Mouse (Mus musculus) embryonic facial prominence, embryonic 13.5 days (tissue): ENCODE results near the gene Agap1. TPM values are rescaled to one million over a fixed set of nuclear protein-coding genes. Genes with fewer than 3 reads are reported as not detected.

Experiments used
- ATAC-seq: fragments of 200-750 bp; cut with Nextera tagmentation; 2 replicates; pipeline ENCODE4 v1.8.0; 2017; ENCODE audit warnings: low read depth; ENCODE audit not compliant: insufficient number of reproducible peaks, insufficient read depth, low FRiP score, low TSS enrichment
- H3K27ac ChIP-seq: fragments of 300-500 bp; sonication (generic); 2 replicates; pipeline ENCODE4 v1.5.1; 2015; ENCODE audit warnings: moderate library complexity, mild to moderate bottlenecking, inconsistent platforms
- H3K27me3 ChIP-seq: fragments of 300-500 bp; sonication (generic); 2 replicates; pipeline ENCODE4 v1.6.1; 2015; ENCODE audit warnings: mild to moderate bottlenecking, inconsistent platforms
- H3K36me3 ChIP-seq: fragments of 300-500 bp; sonication (generic); 2 replicates; pipeline ENCODE4 v1.6.1; 2015; ENCODE audit warnings: mild to moderate bottlenecking, inconsistent platforms
- H3K4me1 ChIP-seq: fragments of 300-500 bp; sonication (generic); 2 replicates; pipeline ENCODE4 v1.6.1; 2015; ENCODE audit warnings: inconsistent platforms
- H3K4me2 ChIP-seq: fragments of 300-500 bp; sonication (generic); 2 replicates; pipeline ENCODE4 v1.6.1; 2015; ENCODE audit warnings: moderate library complexity, mild to moderate bottlenecking, inconsistent platforms
- H3K4me3 ChIP-seq: fragments of 300-500 bp; sonication (generic); 2 replicates; pipeline ENCODE4 v1.5.1; 2015; ENCODE audit warnings: mild to moderate bottlenecking, inconsistent platforms
- H3K9ac ChIP-seq: fragments of 300-500 bp; sonication (generic); 2 replicates; pipeline ENCODE4 v1.6.1; 2015; ENCODE audit warnings: mild to moderate bottlenecking, inconsistent platforms
- H3K9me3 ChIP-seq: fragments of 300-500 bp; sonication (generic); 2 replicates; pipeline ENCODE4 v1.6.1; 2016; ENCODE audit warnings: inconsistent platforms
- WGBS: fragments of 180-500 bp; shearing (Covaris S2); methylation state at CpG from one replicate; pipeline ENCODE4 v1.1.7; 2015; ENCODE audit warnings: mixed read lengths; 5-methylcytosine and 5-hydroxymethylcytosine counted together
- polyA plus RNA-seq: library from polyadenylated mRNA; unstranded; fragments of >200 nt; fragmentation: Nextera tagmentation; extraction: Ambion mirVana; gene quantifications from 2 replicates; pipeline ENCODE4 v1.2.1, GENCODE M21; 2015

Agap1 gene
- polyA plus RNA-seq, 1 experiment from 2014 or later: 14.4 TPM

DNA sequence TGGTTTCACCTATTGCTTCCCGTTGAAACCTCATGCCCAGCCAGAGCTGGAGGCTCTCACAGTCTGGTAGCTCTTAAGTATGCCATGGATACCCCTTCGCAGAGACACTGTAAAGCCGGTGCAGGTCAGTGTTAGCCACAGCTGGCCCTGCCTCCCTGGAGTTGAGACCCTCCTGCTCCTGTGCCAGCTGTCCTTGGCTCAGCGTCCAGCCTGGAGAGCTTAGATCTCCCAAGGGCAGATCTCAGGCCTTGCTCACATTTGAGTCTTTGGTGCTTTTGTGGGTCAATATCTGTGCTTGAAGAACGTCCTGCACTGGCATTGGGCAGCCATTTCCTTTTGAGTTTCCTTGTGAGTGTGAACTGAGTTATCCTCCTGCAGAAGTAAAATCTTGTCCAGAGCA is 7.3 kb downstream of the Agap1 start:
- WGBS: 81% methylated on average over 5 of the region's 5 CpGs
- Histone ChIP-seq H3K27me3 (no peaks in the 10 kb centered on the region), H3K4me2 (no peak overlapping the region), H3K9me3 (0 out of 2 replicates have a peak, but pooled peaks cover 3% of the 10 kb centered on the region), H3K4me1 (peaks cover 57% of the 10 kb centered on the region), H3K27ac (no peak overlapping the region), H3K9ac (no peak overlapping the region), H3K4me3 (no peak overlapping the region), H3K36me3 (no peaks in the 10 kb centered on the region)
- no peak for ATAC-seq

DNA sequence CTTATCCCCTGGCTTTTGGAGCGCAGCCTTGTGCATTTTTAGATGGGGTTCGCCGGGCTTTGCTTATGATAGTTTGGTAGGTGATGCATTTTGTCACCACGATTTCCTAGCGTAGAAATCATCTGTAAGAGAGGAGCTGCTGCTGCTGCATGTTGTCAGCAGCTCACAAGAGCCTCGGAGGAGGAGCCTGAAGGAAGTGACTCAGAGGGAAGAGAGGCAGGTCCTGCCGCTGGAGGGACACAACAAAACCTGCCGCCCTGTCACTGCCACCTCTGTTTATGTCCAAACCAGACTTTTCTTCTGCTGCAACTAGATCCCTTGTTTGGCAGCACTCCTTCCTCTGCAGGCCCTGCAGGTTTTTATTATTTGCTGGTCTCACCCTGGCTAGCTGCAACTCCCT is 8.5 kb downstream of the Agap1 start:
- Histone ChIP-seq H3K27ac (no peak overlapping the region), H3K27me3 (no peaks in the 10 kb centered on the region), H3K36me3 (no peaks in the 10 kb centered on the region), H3K4me1 (peaks cover 62% of the 10 kb centered on the region), H3K9me3 (no peaks in the 10 kb centered on the region), H3K4me3 (no peak overlapping the region), H3K9ac (no peak overlapping the region), H3K4me2 (no peak overlapping the region)
- 38% methylated on average over 8 of the region's 8 CpGs for WGBS
- no peak for ATAC-seq

DNA sequence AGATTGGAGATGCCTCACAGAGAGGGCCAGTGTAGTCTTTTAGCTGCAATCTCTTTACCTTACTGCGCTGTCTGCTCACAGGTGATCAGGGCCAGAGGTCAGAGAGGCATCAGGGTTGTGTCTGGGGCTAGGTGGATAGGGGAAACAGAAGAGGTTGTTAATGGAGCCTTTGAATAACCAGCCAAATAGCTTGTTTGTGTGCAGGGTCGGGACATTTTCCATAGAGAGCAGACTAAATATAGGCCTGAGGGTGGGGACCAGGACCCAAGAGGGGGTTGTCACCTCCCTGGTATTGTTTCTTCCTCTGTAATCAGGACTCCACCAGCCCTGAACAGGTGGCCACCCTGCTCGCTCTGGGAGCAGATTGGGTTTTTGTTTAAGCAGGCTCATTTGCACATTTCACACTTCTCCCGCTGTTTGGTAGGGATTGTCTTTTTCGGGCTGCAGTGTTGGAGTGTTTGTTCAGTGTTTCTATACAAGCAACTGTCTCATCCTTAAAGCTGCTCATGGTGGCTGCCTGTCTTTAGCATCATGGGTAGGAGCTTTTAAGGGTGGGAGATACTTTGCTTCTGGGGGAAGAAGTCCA is 10.9 kb downstream of the Agap1 start:
- no peaks in the 10 kb centered on the region for H3K9me3 ChIP-seq
- H3K27ac ChIP-seq: no peak overlapping the region
- WGBS: 49% methylated on average over 5 of the region's 5 CpGs
- no peak overlapping the region for H3K4me2 ChIP-seq
- no peaks in the 10 kb centered on the region for H3K27me3 ChIP-seq
- no peaks in the 10 kb centered on the region for H3K36me3 ChIP-seq
- H3K4me3 ChIP-seq: no peak overlapping the region
- H3K9ac ChIP-seq: no peak overlapping the region
- no peak for ATAC-seq
- peaks cover 79% of the 10 kb centered on the region for H3K4me1 ChIP-seq

DNA sequence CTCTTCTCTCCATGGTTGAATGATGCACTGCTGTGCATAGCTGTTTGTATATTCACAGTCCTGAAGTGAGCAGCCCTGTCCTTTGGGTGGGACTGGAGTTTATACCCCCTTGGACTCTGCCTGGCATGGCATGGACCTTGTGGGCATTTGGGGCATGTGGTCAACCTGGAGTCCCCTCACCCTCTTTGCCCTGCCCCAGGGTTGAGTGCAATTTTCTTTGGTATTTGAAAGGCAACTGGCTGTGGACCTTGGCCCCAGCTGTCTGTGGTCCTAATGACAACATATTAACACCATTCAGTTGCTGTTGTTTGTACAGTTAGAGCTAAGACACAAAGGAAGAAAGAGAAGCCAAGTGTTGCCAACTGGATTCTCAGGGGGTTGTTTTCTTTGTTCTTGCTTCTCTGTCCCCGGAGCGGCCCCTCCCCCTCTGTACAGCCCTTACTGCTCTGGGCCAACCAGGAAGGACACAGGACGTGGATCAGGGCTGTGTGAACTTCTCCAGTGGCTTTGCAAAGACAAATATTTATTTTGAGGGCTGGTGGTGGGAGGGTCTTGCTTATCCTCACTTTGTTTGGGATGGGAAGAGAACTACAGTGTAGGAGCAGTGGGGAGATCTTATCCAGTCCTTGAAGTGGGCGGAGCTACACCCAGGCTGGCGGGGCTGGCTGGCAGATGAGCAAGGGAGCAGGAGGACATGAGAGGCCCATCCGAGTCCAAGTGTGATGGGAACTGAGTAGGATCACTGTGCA is 12.9 kb downstream of the Agap1 start:
- Histone ChIP-seq H3K36me3 (no peaks in the 10 kb centered on the region), H3K27me3 (no peaks in the 10 kb centered on the region), H3K4me2 (no peak overlapping the region; the same call in 1 of the 2 replicates), H3K9ac (no peak overlapping the region), H3K4me1 (peaks cover 76% of the 10 kb centered on the region), H3K27ac (peak overlapping the region; percentile 39; the same call in 1 of the 2 replicates), H3K9me3 (no peaks in the 10 kb centered on the region), H3K4me3 (no peak overlapping the region)
- ATAC-seq: peak; percentile 29; the same call in 1 of the 2 replicates
- 38% methylated on average over 6 of the region's 6 CpGs for WGBS

DNA sequence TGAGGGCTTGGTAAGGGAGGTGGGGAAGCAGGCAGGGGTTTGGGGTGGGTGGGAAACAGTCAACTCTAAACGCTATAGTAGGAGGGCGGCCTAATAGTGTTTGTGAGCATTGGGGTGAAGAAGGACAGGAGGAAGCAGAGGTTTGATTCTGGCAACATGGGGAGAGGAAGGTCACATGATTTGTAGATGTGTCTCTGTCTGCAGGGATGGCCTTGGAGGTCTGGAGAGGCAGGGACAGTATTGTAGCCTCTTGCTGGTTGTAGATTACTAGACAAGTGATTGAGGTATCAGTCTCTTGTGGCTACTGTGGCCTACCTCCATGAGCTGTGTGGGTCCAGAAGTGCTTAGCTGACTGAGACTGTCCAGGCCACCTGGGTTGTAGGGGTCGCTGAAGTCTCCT is 13.5 kb downstream of the Agap1 start:
- Histone ChIP-seq H3K36me3 (no peaks in the 10 kb centered on the region), H3K27me3 (no peaks in the 10 kb centered on the region), H3K9ac (no peak overlapping the region), H3K27ac (no peak overlapping the region; the same call in 1 of the 2 replicates), H3K4me3 (no peak overlapping the region), H3K4me2 (no peak overlapping the region), H3K4me1 (peaks cover 70% of the 10 kb centered on the region), H3K9me3 (no peaks in the 10 kb centered on the region)
- ATAC-seq: no peak
- 75% methylated on average over 3 of the region's 3 CpGs for WGBS

DNA sequence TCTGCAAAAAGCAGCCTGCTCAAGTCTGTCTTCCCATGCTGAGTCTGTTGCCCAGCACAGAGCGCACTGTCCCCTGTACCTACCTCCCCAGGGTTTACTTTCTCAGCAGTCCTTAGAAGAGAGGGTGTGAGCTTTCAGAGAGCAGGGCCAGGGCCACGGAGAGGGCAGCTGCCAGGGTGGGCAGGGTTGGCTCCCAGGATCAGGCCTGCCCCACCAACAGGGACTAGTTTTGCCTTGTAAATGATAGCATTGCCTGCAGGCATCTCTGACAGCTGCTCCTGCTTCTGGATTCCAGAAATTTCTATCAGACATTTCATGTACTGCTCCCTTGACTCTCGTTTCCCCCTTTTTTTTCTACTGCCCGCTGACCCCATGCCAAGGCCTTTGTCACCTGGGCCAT is 16.8 kb downstream of the Agap1 start:
- Histone ChIP-seq H3K9me3 (no peaks in the 10 kb centered on the region), H3K27ac (peak overlapping the region; percentile 22; the same call in 1 of the 2 replicates), H3K36me3 (no peaks in the 10 kb centered on the region), H3K4me2 (no peak overlapping the region), H3K4me3 (no peak overlapping the region), H3K4me1 (peaks cover 67% of the 10 kb centered on the region), H3K27me3 (no peaks in the 10 kb centered on the region), H3K9ac (no peak overlapping the region)
- 58% methylated on average over 4 of the region's 4 CpGs for WGBS
- no peak for ATAC-seq

DNA sequence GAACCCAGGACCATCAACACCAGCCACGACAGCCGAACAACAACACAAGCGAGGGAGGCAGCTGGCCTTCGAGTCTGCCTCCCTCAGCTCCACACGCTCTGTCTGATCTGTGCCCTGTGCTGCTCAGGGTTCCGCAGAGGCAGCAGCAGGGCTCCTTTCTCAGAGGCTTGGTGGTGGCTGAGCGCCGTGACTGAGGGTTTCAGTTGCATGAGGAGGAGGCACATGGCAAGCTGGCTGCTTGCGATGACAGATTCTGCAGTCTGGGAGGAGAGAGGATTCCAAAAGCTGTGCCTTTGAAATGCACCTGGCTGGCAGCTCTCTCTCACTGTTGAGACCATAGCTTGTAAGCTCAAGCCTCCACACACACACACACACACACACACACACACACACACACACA is 17.3 kb downstream of the Agap1 start:
- 60% methylated on average over 9 of the region's 9 CpGs for WGBS

DNA sequence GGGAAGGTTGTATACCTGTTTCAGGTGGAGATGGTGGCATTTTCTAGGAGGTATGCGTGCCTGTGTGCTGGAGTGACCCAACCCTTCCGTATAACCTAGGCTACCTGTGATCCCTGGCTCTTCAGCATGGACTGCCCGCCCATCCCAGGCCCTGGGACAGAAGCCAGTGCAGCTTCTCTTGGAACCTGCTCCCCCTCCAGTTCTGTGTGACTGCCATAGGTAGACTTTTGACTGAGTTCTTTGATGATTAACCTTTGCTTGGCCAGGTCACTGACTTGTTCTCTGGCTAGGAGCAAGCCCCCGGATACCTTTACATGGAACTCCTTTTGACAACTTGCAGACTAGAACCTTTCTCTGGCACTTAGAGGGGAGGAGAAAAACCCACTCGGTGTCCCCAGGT is 19.3 kb downstream of the Agap1 start:
- 59% methylated on average over 5 of the region's 5 CpGs for WGBS
- Histone ChIP-seq H3K4me1 (peaks cover 47% of the 10 kb centered on the region), H3K27ac (no peak overlapping the region)

More for the DNA sequence above, 17.3 kb downstream of the Agap1 start:
- Histone ChIP-seq H3K9me3 (no peaks in the 10 kb centered on the region), H3K4me1 (peaks cover 63% of the 10 kb centered on the region), H3K36me3 (no peaks in the 10 kb centered on the region), H3K9ac (no peak overlapping the region), H3K27ac (0 out of 2 replicates have a peak overlapping the region, but pooled peaks have one; percentile 22), H3K4me3 (no peak overlapping the region), H3K27me3 (no peaks in the 10 kb centered on the region), H3K4me2 (no peak overlapping the region)
- ATAC-seq: no peak

DNA sequence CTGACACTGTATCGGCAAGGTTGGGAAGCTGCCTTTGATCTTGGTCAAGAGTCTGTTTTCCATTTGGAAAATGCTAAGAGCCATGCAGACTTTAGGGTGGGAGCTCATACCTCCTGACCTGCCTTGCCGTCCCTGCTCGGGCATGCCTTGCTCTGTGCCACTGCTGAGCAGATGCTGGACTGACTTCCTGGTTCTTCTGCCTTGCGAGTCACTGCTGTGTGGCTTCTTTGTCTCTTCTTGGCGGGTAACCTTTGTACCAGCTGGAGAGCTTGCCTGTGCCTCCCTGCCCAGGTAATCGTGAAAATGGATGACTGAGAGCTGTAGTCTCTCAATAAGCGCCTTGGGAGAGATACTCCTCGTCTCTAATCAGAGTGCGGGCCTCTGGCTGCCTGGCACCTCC is 20.2 kb downstream of the Agap1 start:
- no peak overlapping the region for H3K4me3 ChIP-seq
- H3K4me2 ChIP-seq: no peak overlapping the region
- no peaks in the 10 kb centered on the region for H3K9me3 ChIP-seq
- ATAC-seq: no peak
- H3K36me3 ChIP-seq: no peaks in the 10 kb centered on the region
- WGBS: 55% methylated on average over 9 of the region's 9 CpGs
- H3K4me1 ChIP-seq: peaks cover 40% of the 10 kb centered on the region
- no peak overlapping the region for H3K27ac ChIP-seq
- no peaks in the 10 kb centered on the region for H3K27me3 ChIP-seq
- H3K9ac ChIP-seq: no peak overlapping the region

More for the DNA sequence above, 19.3 kb downstream of the Agap1 start:
- H3K4me3 ChIP-seq: no peak overlapping the region
- no peak for ATAC-seq
- H3K9ac ChIP-seq: no peak overlapping the region
- no peaks in the 10 kb centered on the region for H3K9me3 ChIP-seq
- no peaks in the 10 kb centered on the region for H3K36me3 ChIP-seq
- no peak overlapping the region for H3K4me2 ChIP-seq
- no peaks in the 10 kb centered on the region for H3K27me3 ChIP-seq

DNA sequence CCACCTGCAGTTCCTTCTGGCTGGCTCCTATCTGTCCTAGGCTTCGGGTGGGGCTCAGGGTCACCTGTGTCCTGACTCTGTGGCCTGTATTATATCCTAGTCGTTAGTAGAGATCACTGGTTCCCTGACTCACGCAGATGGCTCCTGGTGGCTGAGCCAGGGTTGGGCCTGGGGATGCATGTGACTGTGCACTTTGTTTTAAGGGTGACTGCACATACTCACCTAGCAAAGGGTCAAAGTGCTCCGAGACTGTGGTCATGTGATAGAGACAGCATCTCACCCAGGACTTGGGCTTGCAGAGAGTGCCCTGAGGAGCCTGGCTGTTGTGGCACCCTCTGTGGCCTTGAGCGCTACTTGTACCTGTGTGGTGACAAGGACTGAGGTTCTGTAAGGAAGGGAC is 22.4 kb downstream of the Agap1 start:
- Histone ChIP-seq H3K27ac (no peak overlapping the region), H3K4me3 (no peak overlapping the region), H3K4me1 (peaks cover 40% of the 10 kb centered on the region), H3K27me3 (no peaks in the 10 kb centered on the region), H3K4me2 (no peak overlapping the region), H3K9me3 (no peaks in the 10 kb centered on the region), H3K36me3 (no peaks in the 10 kb centered on the region), H3K9ac (no peak overlapping the region)
- no peak for ATAC-seq
- 95% methylated on average over 5 of the region's 5 CpGs for WGBS

DNA sequence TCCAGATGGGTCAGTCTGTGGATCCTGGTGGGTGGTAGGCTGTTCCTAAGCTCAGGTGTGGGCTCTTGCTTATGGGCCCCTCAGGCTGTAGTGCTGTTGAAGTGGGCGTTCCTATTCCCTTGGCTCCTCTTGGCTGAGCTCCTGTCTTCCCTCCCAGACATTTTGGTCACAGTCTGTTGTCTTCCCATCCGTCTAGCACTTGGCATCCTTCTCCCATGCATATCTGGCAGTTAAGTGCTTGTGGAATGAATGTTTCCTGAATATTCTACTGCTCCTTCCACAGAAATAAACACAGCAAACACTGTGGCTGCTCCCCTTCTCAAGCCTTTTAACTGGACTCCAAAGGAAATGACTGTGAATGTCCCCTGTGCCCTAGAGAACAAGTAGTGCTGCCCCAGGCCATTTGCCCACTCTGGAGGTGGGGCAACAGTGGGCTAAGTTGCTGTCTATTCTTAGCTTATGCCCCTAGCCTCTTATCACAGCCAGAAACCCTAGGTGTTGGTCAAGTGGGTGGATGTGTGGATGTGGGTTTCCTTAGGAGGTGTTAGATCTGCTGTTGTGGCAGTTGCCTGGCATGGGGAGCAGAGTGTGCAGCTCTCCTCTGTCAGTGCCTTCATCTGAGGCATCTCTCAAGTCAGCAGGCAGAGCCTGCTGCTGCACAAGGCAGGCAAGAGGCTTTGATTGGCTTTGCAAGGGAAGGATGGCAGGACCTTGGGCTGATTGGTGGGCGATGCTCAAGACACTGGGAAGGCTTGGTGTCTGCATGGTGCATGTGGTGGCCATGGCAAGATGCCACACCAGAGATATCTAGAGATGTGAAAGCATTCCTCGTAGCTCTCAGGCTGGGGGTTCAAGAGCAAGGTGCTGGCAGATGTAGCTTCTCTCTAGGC is 24.2 kb downstream of the Agap1 start:
- Histone ChIP-seq H3K9ac (no peak overlapping the region), H3K36me3 (no peaks in the 10 kb centered on the region), H3K27ac (no peak overlapping the region), H3K4me1 (peaks cover 57% of the 10 kb centered on the region), H3K9me3 (no peaks in the 10 kb centered on the region), H3K4me2 (no peak overlapping the region), H3K4me3 (no peak overlapping the region), H3K27me3 (no peaks in the 10 kb centered on the region)
- 82% methylated on average over 4 of the region's 4 CpGs for WGBS
- ATAC-seq: no peak
